25 mouse cellular contexts compared by ENCODE assay signal in the genomic region with DNA sequence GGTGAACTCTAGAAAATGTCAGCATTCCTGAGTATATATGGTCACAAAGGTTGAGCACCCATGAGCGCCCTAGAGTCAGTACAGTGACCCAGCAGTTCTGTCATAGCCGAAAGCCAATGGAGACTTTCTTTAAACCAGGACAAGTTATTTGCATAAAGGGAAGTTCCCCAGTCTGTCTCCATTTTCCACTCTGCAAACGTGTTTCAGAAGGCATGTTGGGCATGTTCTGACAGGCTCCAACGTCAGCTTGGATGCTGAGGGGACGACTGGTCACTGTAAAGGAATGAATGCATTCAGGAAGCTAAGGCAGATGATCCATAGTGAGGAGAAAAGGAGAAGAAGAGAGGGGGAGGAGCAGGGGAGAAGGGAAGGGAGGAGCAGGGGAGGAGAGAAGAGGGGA. TPM values are rescaled to one million over a fixed set of nuclear protein-coding genes. Genes with fewer than 3 reads are reported as not detected.
"Had no signal": no experiment of that assay in that cellular context is flagged by ENCODE, and none has a peak within 500 bp of the region (broad histone marks: within the 10 kb centered on the region; RNA-seq: fewer than 3 reads in every experiment).

No protein-coding gene starts in this region.

- H3K36me3 ChIP-seq: liver, embryonic 13.5 days had no signal

- H3K27ac ChIP-seq: kidney, postnatal 0 days; layer of hippocampus, adult 2 months; left cerebral cortex, adult 2 months; liver, embryonic 13.5 days; stomach, postnatal 0 days had no signal

- H3K4me3 ChIP-seq: layer of hippocampus, adult 2 months; left cerebral cortex, adult 2 months; liver, embryonic 13.5 days had no signal

- DNase-seq: kidney, adult 2 months; kidney, postnatal 25 days; layer of hippocampus, adult 9-11 months; layer of hippocampus, postnatal 36 days; liver, embryonic 13.5 days; lung, adult 2 months; lung, postnatal 14 days; lung, postnatal 4 days; midbrain, embryonic 14.5 days; right cerebral cortex, postnatal 14 days; right cerebral cortex, postnatal 4 days; thymus, postnatal 36 days had no signal

- H3K4me1 ChIP-seq: liver, embryonic 13.5 days had no signal

- H3K27me3 ChIP-seq: liver, embryonic 13.5 days had no signal

- H3K9me3 ChIP-seq: liver, embryonic 13.5 days had no signal

RNA-seq across cellular contexts. Expression of a gene that starts 0.7 kb away (rescaled TPM):
- polyA plus RNA-seq: kidney, adult 2 months; kidney, embryonic 14.5 days; kidney, postnatal 0 days; large intestine, adult 2 months; limb, embryonic 11.5 days; liver, adult 2 months; liver, embryonic 13.5 days; liver, embryonic 16.5 days; lung, embryonic 16.5 days; midbrain, embryonic 11.5 days; midbrain, embryonic 14.5 days; midbrain, postnatal 0 days; neural tube, embryonic 11.5 days had no signal
